Mouse (Mus musculus) lung, adult 2 months (tissue): ENCODE data around the gene Parp1. TPM values are rescaled to one million over a fixed set of nuclear protein-coding genes. Genes with fewer than 3 reads are reported as not detected.

Source experiments
- DNase-seq: peaks from one replicate; pipeline ENCODE4 v3.0.0; 2022
- H3K4me1 ChIP-seq: fragments of 200-500 bp; 2 replicates; pipeline ENCODE4 v1.6.1; 2011; ENCODE audit warnings: low read length; ENCODE audit not compliant: control insufficient read depth, insufficient read depth
- H3K4me3 ChIP-seq: fragments of 200-500 bp; replicated peaks from 2 replicates; pipeline ENCODE3; 2011; ENCODE audit warnings: low read depth, mild to moderate bottlenecking, control low read depth, low read length; ENCODE audit errors: extremely low read depth
- CTCF ChIP-seq: fragments of 200-500 bp; IDR thresholded peaks from 2 replicates; pipeline ENCODE4 v1.5.1; 2011; ENCODE audit warnings: mild to moderate bottlenecking, low read length, control low read depth; ENCODE audit not compliant: insufficient read depth
- POLR2A ChIP-seq: fragments of 200-500 bp; IDR thresholded peaks from 2 replicates; pipeline ENCODE4 v1.6.1; 2011; ENCODE audit warnings: low read depth, mild to moderate bottlenecking, control low read depth, low read length, borderline replicate concordance; ENCODE audit errors: extremely low read depth
- WGBS: fragments of 180-500 bp; shearing (Covaris S2); methylation state at CpG from one replicate; pipeline ENCODE4 v1.1.7; 2018; 5-methylcytosine and 5-hydroxymethylcytosine counted together
- polyA plus RNA-seq: library from polyadenylated mRNA; depleted of rRNA; stranded (reverse); fragments of >200 nt; gene quantifications from 2 replicates; pipeline ENCODE4 v1.2.3, GENCODE M21; 2012

Parp1 gene
- polyA plus RNA-seq, 1 experiment, result 20.1 TPM

DNA sequence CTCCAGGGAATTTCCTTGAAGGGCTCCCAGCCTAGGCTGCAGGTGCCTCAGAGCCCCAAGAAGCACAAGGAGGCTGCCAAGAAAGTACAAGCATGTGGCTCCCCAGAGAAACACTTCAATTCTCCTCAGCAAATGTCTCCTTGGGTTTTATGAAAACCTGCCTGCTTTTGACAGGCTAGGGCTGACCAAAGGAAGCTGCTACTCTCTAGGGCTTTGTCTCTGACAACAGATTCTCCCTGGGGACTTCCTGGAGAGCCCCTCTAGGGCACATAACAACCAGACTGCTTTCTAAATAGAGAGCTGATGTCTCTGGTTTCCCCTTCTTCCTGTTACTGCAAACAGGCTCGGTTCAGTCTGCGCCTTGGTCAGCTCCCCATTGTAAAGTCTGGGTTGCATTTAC lies 27.5 kb upstream of the Parp1 start:
- no peak overlapping the region for H3K4me3 ChIP-seq
- peaks cover 2% of the 10 kb centered on the region; the same call in 1 of the 2 replicates for H3K4me1 ChIP-seq
- no peak for DNase-seq
- WGBS, result 27% methylated on average over 2 of the region's 2 CpGs
- TF ChIP-seq CTCF (no peak), POLR2A (no peak)

DNA sequence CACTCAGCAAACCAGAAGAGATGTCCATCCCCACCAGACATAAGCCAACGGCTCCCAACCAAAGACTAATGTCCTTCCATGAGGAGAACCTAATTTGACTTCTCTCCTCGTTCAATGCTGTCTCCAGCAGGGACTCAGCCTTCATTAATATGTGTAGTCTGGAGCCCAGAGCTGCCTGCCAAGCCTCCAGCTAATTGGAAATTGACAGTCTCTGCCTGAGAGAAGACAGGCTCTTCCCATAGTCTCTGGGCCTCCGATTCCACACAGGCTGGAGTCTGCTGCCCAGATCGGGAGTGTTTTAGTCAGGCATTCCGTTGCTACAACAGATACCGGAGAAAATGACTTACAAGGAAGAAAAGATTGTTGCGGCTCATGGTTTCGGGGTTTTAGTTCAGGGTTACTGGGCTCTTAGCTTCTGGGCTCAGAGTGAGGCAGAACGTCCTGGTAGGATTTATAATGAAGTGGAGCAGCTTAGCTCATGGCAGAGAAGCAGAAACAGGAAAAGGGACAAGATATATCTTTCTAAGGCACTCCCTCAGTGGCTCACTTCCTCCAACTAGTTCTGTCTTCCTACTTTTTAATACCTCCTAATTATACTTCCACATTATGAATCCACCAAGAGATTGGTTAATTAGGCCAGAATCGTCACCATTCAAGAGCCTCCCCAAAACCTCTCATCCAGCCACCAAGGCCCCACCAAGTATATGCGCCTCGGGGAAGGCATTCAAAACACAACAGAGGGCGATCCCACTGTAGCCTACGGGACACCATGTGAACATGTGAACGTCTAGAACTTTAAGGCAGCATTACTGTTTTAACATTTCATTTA lies 26.6 kb upstream of the Parp1 start:
- no peaks in the 10 kb centered on the region for H3K4me1 ChIP-seq
- no peak for DNase-seq
- TF ChIP-seq CTCF, result no peak
- no peak for TF ChIP-seq POLR2A
- WGBS, result 78% methylated on average over 15 of the region's 15 CpGs
- no peak overlapping the region for H3K4me3 ChIP-seq

DNA sequence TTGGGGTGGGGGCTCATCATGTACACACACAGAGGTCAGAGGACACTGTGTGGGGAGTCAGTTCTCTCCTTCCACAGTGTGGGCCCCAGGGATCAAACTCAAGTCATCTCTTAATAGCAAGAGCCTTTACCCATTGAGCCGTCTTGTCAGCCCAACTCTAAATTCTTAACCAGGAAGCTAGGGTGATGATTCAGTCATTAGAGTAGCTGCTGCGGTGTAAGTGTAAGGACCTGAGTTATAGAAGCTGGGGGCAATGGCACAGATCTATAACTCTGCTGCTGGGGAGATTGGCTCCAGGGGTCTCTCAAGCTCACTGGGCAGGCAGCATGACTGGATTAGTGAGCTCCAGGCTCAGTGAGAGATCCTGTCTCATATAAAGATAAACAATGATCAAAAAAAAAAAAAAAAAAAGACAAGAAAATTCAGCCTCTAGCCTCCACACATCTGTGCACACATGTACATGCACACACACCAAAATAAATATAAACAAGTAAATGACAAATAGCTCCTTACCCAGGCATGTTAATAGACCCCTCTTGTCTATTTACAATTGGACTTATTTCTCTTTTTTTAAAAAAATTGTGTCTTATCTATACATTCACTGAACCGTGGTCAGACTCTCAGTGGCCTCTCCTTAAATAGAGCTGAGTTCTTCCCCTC lies 25.9 kb upstream of the Parp1 start:
- TF ChIP-seq CTCF (no peak), POLR2A (no peak)
- DNase-seq, result no peak
- H3K4me1 ChIP-seq, result no peaks in the 10 kb centered on the region
- no peak overlapping the region for H3K4me3 ChIP-seq
- 78% methylated on average over 3 of the region's 3 CpGs for WGBS

DNA sequence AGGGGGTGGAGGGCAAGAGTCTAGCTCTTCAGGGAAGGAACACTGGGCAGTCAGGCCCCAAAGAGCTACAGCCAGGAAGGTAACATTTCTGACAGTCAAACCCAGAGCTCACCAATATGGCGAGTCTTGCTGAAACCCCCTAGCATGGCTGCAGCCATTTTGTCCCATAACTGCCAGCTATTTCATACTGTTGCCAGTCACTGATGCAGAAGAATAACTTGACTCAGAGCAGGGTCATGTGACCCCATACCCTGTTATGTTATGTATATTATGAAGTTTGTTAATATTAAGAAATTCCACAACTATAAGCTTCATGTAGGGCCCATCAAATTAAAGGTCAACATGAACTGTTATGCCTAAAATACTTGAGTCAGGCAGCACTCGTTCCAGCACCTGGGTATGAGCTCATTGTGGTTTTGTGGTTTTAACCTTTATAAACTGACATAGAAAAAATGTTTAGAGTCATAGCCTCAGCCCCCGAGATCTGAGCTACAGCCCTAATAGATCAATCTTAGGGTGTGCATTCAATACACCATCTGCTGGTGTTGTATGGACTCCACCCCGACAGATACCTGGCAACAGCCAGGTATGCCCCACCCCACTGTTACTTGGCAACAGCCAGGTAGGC lies 22.7 kb upstream of the Parp1 start:
- 67% methylated on average over 4 of the region's 4 CpGs for WGBS
- TF ChIP-seq POLR2A, result no peak
- no peak for TF ChIP-seq CTCF
- no peaks in the 10 kb centered on the region for H3K4me1 ChIP-seq
- no peak overlapping the region for H3K4me3 ChIP-seq
- no peak for DNase-seq

GRCm38 (mm10) chr1:180546798-180547750 lies 21.6 kb upstream of the Parp1 start:
- no peak overlapping the region for H3K4me3 ChIP-seq
- no peaks in the 10 kb centered on the region for H3K4me1 ChIP-seq
- WGBS, result 66% methylated on average over 13 of the region's 13 CpGs
- TF ChIP-seq POLR2A, result no peak
- no peak for TF ChIP-seq CTCF
- DNase-seq, result no peak

- TF ChIP-seq POLR2A (no peak), CTCF (no peak)
- no peak overlapping the region for H3K4me3 ChIP-seq
- no peak for DNase-seq
- WGBS, result 8% methylated on average over 16 of the region's 16 CpGs
- H3K4me1 ChIP-seq, result no peaks in the 10 kb centered on the region
Measured at GRCm38 (mm10) chr1:180547751-180548669, 20.7 kb upstream of the Parp1 start.

GRCm38 (mm10) chr1:180549539-180550308 lies 19.0 kb upstream of the Parp1 start:
- H3K4me3 ChIP-seq, result no peak overlapping the region
- no peaks in the 10 kb centered on the region for H3K4me1 ChIP-seq
- 80% methylated on average over 7 of the region's 7 CpGs for WGBS
- TF ChIP-seq CTCF (no peak), POLR2A (no peak)
- DNase-seq, result no peak
